Mouse (Mus musculus) embryonic fibroblast, embryonic 13.5 days (primary cell): ENCODE data around the gene Golt1a.

Source experiments
- CTCF ChIP-seq: IDR thresholded peaks from 2 replicates; pipeline ENCODE4 v1.5.1; 2011; ENCODE audit warnings: mild to moderate bottlenecking, control low read depth, low read length, moderate library complexity, borderline replicate concordance; ENCODE audit not compliant: insufficient read depth
- POLR2A ChIP-seq: IDR thresholded peaks from 2 replicates; pipeline ENCODE4 v1.6.1; 2011; ENCODE audit warnings: low read depth, mild to moderate bottlenecking, control low read depth, low read length, moderate library complexity

GRCm38 (mm10) chr1:133302540-133302939 is 7.1 kb upstream of the Golt1a start:
- TF ChIP-seq CTCF (no peak), POLR2A (no peak)
